Mouse (Mus musculus): ENCODE measurements around the gene Plpp4.

- TF ChIP-seq POLR2A (IDR thresholded peaks at IDR 0.05; ENCODE audit: borderline replicate concordance, extremely low read depth, insufficient read depth, insufficient read length, poor library complexity, severe bottlenecking) (no peak), CTCF (IDR thresholded peaks at IDR 0.05; ENCODE audit: borderline replicate concordance, extremely low read depth, insufficient read depth, insufficient read length) (no peak)
Observed at GRCm38 (mm10) chr7:129396561-129396960, 139.7 kb downstream of the Plpp4 start.

Data from brain, embryonic 14.5 days (tissue).